Mouse (Mus musculus) limb, embryonic 14.5 days (tissue): ENCODE data around the gene 3110082I17Rik. TPM values are rescaled to one million over a fixed set of nuclear protein-coding genes. Genes with fewer than 3 reads are reported as not detected.

Source experiments
- ATAC-seq: fragments of 200-750 bp; cut with Nextera tagmentation; 2 replicates; pipeline ENCODE4 v1.8.0; 2017; ENCODE audit warnings: low read depth, moderate number of reproducible peaks, moderate TSS enrichment; ENCODE audit not compliant: low FRiP score
- DNase-seq: peaks from one replicate; pipeline ENCODE4 v3.0.0-alpha.2; 2015; ENCODE audit warnings: low spot score
- H3K27ac ChIP-seq: fragments of 300-500 bp; sonication (generic); replicated peaks from 2 replicates; pipeline ENCODE4 v1.5.1; 2014; ENCODE audit warnings: low read depth, mild to moderate bottlenecking, low read length, moderate library complexity, mixed read lengths
- H3K27me3 ChIP-seq: fragments of 300-500 bp; sonication (generic); 2 replicates; pipeline ENCODE4 v1.6.1; 2014; ENCODE audit warnings: low read length, mixed read lengths; ENCODE audit not compliant: control insufficient read depth, insufficient read depth
- H3K36me3 ChIP-seq: fragments of 300-500 bp; sonication (generic); 2 replicates; pipeline ENCODE4 v1.6.1; 2014; ENCODE audit warnings: mild to moderate bottlenecking, low read length, moderate library complexity, mixed read lengths; ENCODE audit not compliant: control insufficient read depth, insufficient read depth
- H3K4me1 ChIP-seq: fragments of 300-500 bp; sonication (generic); 2 replicates; pipeline ENCODE4 v1.6.1; 2014; ENCODE audit warnings: antibody characterized with exemption, low read length, mixed read lengths; ENCODE audit not compliant: control insufficient read depth, insufficient read depth
- H3K4me2 ChIP-seq: fragments of 300-500 bp; sonication (generic); replicated peaks from 2 replicates; pipeline ENCODE4 v1.6.1; 2014; ENCODE audit warnings: low read depth, mild to moderate bottlenecking, low read length, moderate library complexity; ENCODE audit not compliant: severe bottlenecking
- H3K4me3 ChIP-seq: fragments of 300-500 bp; sonication (generic); replicated peaks from 2 replicates; pipeline ENCODE4 v1.5.1; 2014; ENCODE audit warnings: low read length
- H3K9ac ChIP-seq: fragments of 300-500 bp; sonication (generic); 2 replicates; pipeline ENCODE4 v1.6.1; 2014; ENCODE audit warnings: mild to moderate bottlenecking, low read depth, low read length, moderate library complexity; ENCODE audit not compliant: severe bottlenecking
- H3K9me3 ChIP-seq: fragments of 300-500 bp; sonication (generic); 2 replicates; pipeline ENCODE4 v1.6.1; 2016; ENCODE audit warnings: low read length; ENCODE audit not compliant: control insufficient read depth
- POLR2A ChIP-seq: fragments of 200-500 bp; IDR thresholded peaks from 2 replicates; pipeline ENCODE4 v1.8.0; 2012; ENCODE audit warnings: inconsistent platforms, mild to moderate bottlenecking, moderate library complexity, borderline replicate concordance; ENCODE audit not compliant: insufficient read depth, insufficient read length; ENCODE audit errors: extremely low read depth
- WGBS: fragments of 180-500 bp; shearing (Covaris S2); extraction: QIAGEN DNeasy Blood & Tissue Kit; methylation state at CpG from one replicate; pipeline ENCODE4 v1.1.7; 2014; 5-methylcytosine and 5-hydroxymethylcytosine counted together
- polyA plus RNA-seq, 2 experiments: library from polyadenylated mRNA; depleted of rRNA in 1 of 2; stranded (reverse) in 1 of 2; unstranded in 1 of 2; fragments of >200 nt; fragmentation: Nextera tagmentation in 1 of 2; extraction: Ambion mirVana in 1 of 2; gene quantifications; 2 replicates each; pipeline versions ENCODE4 v1.2.1 to v1.2.3; 2012 to 2014

Gene 3110082I17Rik
- polyA plus RNA-seq, 2 experiments, result 23.2 to 27.9 TPM

GRCm38 (mm10) chr5:139440451-139440850 is 19.9 kb downstream of the 3110082I17Rik start:
- H3K27ac ChIP-seq, result no peak overlapping the region
- H3K4me3 ChIP-seq, result no peak overlapping the region
- no peaks in the 10 kb centered on the region for H3K36me3 ChIP-seq
- DNase-seq, result no peak
- no peak for ATAC-seq
- no peak overlapping the region for H3K9ac ChIP-seq
- no peak overlapping the region for H3K4me2 ChIP-seq
- H3K27me3 ChIP-seq, result no peaks in the 10 kb centered on the region
- 87% methylated on average over 5 of the region's 5 CpGs for WGBS
- no peaks in the 10 kb centered on the region for H3K9me3 ChIP-seq
- no peak for TF ChIP-seq POLR2A
- H3K4me1 ChIP-seq, result peaks cover 1% of the 10 kb centered on the region

- WGBS, result 85% methylated on average over 12 of the region's 12 CpGs
Observed at GRCm38 (mm10) chr5:139438440-139438839, 21.9 kb downstream of the 3110082I17Rik start.

GRCm38 (mm10) chr5:139437769-139438168 is 22.6 kb downstream of the 3110082I17Rik start:
- ATAC-seq (no peak), DNase-seq (no peak)
- Histone ChIP-seq H3K4me2 (no peak overlapping the region), H3K4me3 (no peak overlapping the region), H3K9me3 (no peaks in the 10 kb centered on the region), H3K9ac (no peak overlapping the region), H3K4me1 (peaks cover 10% of the 10 kb centered on the region), H3K27ac (no peak overlapping the region), H3K27me3 (no peaks in the 10 kb centered on the region), H3K36me3 (no peaks in the 10 kb centered on the region)
- 98% methylated on average over 4 of the region's 4 CpGs for WGBS
- no peak for TF ChIP-seq POLR2A

More at GRCm38 (mm10) chr5:139438440-139438839, 21.9 kb downstream of the 3110082I17Rik start:
- Histone ChIP-seq H3K4me3 (no peak overlapping the region), H3K27ac (no peak overlapping the region), H3K9ac (no peak overlapping the region), H3K9me3 (no peaks in the 10 kb centered on the region), H3K36me3 (no peaks in the 10 kb centered on the region), H3K4me2 (no peak overlapping the region), H3K27me3 (no peaks in the 10 kb centered on the region), H3K4me1 (peaks cover 10% of the 10 kb centered on the region)
- no peak for TF ChIP-seq POLR2A
- DNase-seq, result no peak
- ATAC-seq, result no peak

GRCm38 (mm10) chr5:139434940-139435339 is 25.4 kb downstream of the 3110082I17Rik start:
- ATAC-seq (peak; percentile 75), DNase-seq (peak; percentile 29)
- Histone ChIP-seq H3K36me3 (no peaks in the 10 kb centered on the region), H3K4me2 (no peak overlapping the region), H3K4me1 (peaks cover 14% of the 10 kb centered on the region), H3K4me3 (no peak overlapping the region), H3K9me3 (no peaks in the 10 kb centered on the region), H3K9ac (no peak overlapping the region), H3K27me3 (no peaks in the 10 kb centered on the region), H3K27ac (0 out of 2 replicates have a peak overlapping the region, but pooled peaks have one; percentile 26)
- TF ChIP-seq POLR2A, result no peak
- WGBS, result 55% methylated on average over 8 of the region's 8 CpGs

GRCm38 (mm10) chr5:139433842-139434568 is 26.3 kb downstream of the 3110082I17Rik start:
- no peak overlapping the region for H3K4me3 ChIP-seq
- ATAC-seq (no peak), DNase-seq (no peak)
- H3K9ac ChIP-seq, result no peak overlapping the region
- no peaks in the 10 kb centered on the region for H3K27me3 ChIP-seq
- no peaks in the 10 kb centered on the region for H3K9me3 ChIP-seq
- no peak for TF ChIP-seq POLR2A
- no peak overlapping the region for H3K27ac ChIP-seq
- H3K4me2 ChIP-seq, result no peak overlapping the region
- no peaks in the 10 kb centered on the region for H3K36me3 ChIP-seq
- peaks cover 19% of the 10 kb centered on the region for H3K4me1 ChIP-seq
- 85% methylated on average over 9 of the region's 9 CpGs for WGBS
